Mouse (Mus musculus): ENCODE measurements around the gene Acer2. TPM values are rescaled to one million over a fixed set of nuclear protein-coding genes. Genes with fewer than 3 reads are reported as not detected.

Acer2 gene
- total RNA-seq (2023): 0.57 TPM in 1 of 2 replicates, not detected in the other

GRCm38 (mm10) chr4:86874146-86874847 is at the start of gene Acer2:
TSS of gene Acer2 (plus strand) at chr4:86874396.

DNA sequence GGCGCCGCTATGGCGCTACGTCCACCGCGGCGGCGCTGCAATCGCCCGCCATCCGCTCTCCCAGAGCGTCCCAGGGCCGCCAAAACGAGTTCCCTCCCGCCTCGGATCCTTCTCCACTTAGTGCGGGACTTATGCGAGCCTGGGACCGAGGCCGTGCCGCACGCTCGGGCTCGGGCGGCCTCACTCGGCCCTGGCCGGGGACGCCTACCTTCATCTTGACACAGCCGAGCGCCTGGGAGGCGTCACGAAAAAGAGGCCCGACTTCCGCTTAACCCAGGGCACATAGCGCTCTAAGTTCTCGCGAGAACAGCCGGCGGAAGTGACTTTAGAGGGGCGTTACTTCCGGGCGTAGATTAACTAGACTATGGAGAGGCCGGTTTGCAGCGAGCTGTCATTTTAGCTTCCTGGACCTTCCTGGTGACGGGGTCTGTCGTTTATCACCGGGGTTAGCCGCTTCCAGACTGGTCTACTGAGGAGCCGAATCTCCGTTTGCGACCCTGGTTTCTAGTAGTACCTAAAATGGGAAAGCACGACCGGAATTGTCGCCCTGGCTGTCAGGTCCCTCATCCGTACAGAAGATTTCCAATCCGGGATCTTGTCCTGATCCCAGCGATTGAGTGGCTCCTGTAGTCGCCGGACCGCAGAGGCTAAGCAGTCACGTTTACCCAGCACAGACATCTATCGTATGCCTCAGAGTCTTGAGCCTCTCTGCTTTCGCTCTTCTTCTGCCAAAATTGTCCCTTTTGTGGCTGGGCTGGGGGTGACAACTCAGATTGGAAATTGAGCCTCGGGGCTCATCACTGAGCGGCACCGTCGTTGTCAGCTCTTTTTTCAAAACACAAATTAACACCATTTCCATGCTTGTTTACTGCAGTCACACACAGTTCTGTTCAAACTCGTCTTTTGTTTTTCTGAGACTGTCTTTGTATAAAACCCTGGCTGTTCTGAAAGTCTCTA is 16.8 kb upstream of the Acer2 start, which contains the start of gene Rps6:
Gene Rps6 (minus strand): TSS at position 300 of the 957 bp plus-strand sequence.

Other genes starting within 250 kb of the Acer2 start
- gene Plin2, start 204.3 kb upstream of the Acer2 start, total RNA-seq (2023): 208 and 243 TPM in 2 replicates
- gene Dennd4c, start 125.8 kb upstream of the Acer2 start, total RNA-seq (2023): 9.7 and 13.6 TPM in 2 replicates
- gene Rps6, start 17.0 kb upstream of the Acer2 start, total RNA-seq (2023): 422 and 506 TPM in 2 replicates

Data from neutrophil, adult 65 days (primary cell).